Mouse (Mus musculus) thymus, postnatal 0 days (tissue): ENCODE measurements at regions not wholly inside any gene's neighbourhood (a gene's known extent, or its start where the extent isn't known, plus 50 kb on each side); places are given as distances from the start of the nearest gene placed in this dataset.

Source experiments
- DNase-seq: peaks from one replicate; pipeline ENCODE4 v3.0.0-alpha.2; 2015; ENCODE audit warnings: low spot score

DNA sequence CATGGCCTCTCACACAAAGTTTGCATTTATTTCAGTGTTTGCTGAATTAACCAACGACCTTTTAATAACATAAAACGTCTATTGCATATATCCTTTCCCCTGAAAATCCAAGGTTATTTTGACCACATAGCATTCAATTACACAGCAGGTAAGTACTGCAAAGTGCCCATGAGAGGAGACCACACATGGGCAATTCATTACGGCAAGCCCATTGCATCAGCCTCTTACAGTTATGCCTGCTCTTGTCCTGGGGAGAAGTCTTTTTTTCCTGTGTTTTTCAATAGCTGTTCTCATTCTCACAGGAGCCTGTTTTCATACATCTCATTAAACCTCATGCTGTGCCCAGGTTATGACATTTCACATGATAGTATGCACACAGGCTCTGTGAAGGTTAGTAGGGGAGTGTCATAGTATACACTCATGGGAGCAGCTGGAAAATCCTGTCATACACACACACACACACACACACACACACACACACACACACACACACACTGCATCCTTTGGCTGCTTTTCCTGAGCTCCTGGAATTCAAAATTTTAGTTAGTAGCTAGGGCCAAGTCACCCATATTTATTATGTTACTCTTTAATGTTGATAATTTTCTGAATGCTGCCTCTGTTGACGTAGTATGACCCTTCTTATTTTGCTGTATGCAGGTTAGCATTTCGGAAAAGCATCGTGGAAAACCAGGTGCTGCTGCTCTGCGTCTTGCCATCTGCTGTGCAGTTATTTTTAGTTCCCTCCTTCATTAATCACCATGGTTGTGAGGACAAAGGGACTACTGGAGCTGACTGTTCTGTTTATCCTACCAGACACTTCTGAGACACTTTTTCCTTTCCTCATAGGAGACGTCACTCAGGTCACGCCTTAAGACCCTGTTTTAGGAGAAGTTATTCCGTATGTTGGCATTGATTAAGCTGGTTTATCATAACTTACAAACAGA is 483.6 kb downstream of the Bckdhb start:
- no peak for DNase-seq
